Mouse (Mus musculus): ENCODE measurements around the gene Ncoa7.
A peak's percentile ranks its signal among the peaks of the same experiment; 100 is the strongest.

Ncoa7 gene

GRCm38 (mm10) chr10:30743275-30743674 lies 59.9 kb downstream of the Ncoa7 start:
- no peak for DNase-seq

GRCm38 (mm10) chr10:30738403-30738802 lies 64.7 kb downstream of the Ncoa7 start:
- no peak for DNase-seq

GRCm38 (mm10) chr10:30737323-30737722 lies 65.8 kb downstream of the Ncoa7 start:
- DNase-seq, result no peak

GRCm38 (mm10) chr10:30733148-30733785 lies 69.9 kb downstream of the Ncoa7 start:
- DNase-seq, result no peak

GRCm38 (mm10) chr10:30731321-30731914 lies 71.7 kb downstream of the Ncoa7 start:
- DNase-seq, result peak; percentile 43

- no peak for DNase-seq
These were observed 72.3 kb downstream of the Ncoa7 start for GRCm38 (mm10) chr10:30730791-30731190.

GRCm38 (mm10) chr10:30729157-30730096 lies 73.7 kb downstream of the Ncoa7 start:
- DNase-seq, result peak; percentile 51

- DNase-seq, result no peak
These were observed 80.1 kb downstream of the Ncoa7 start for GRCm38 (mm10) chr10:30723014-30723413.

- no peak for DNase-seq
These were observed 82.6 kb downstream of the Ncoa7 start for GRCm38 (mm10) chr10:30720556-30720955.

- no peak for DNase-seq
These were observed 83.2 kb downstream of the Ncoa7 start for GRCm38 (mm10) chr10:30719947-30720346.

GRCm38 (mm10) chr10:30718703-30719340 lies 84.3 kb downstream of the Ncoa7 start:
- DNase-seq, result peak; percentile 84

GRCm38 (mm10) chr10:30716171-30716570 lies 87.0 kb downstream of the Ncoa7 start:
- DNase-seq, result no peak

GRCm38 (mm10) chr10:30712540-30712939 lies 90.6 kb downstream of the Ncoa7 start:
- no peak for DNase-seq

- no peak for DNase-seq
These were observed 93.2 kb downstream of the Ncoa7 start for GRCm38 (mm10) chr10:30709846-30710403.

- DNase-seq, result no peak
These were observed 95.1 kb downstream of the Ncoa7 start for GRCm38 (mm10) chr10:30708039-30708438.

- DNase-seq, result no peak
These were observed 100.5 kb downstream of the Ncoa7 start for GRCm38 (mm10) chr10:30702663-30703062.

- DNase-seq, result no peak
These were observed 116.3 kb downstream of the Ncoa7 start for GRCm38 (mm10) chr10:30686862-30687261.

- peak; percentile 33 for DNase-seq
These were observed 119.7 kb downstream of the Ncoa7 start for GRCm38 (mm10) chr10:30683449-30683848.

- DNase-seq, result no peak
These were observed 123.4 kb downstream of the Ncoa7 start for GRCm38 (mm10) chr10:30679756-30680155.

GRCm38 (mm10) chr10:30678051-30678450 lies 125.1 kb downstream of the Ncoa7 start:
- DNase-seq, result no peak

GRCm38 (mm10) chr10:30674825-30675224 lies 128.3 kb downstream of the Ncoa7 start:
- DNase-seq, result no peak

- DNase-seq, result no peak
These were observed 136.5 kb downstream of the Ncoa7 start for GRCm38 (mm10) chr10:30666580-30666979.

All from lung, postnatal 36 days (tissue).